Mouse (Mus musculus) liver, postnatal 0 days (tissue): ENCODE measurements around the gene Ric8a.

Experiments used
- CTCF ChIP-seq: sonication (generic); IDR thresholded peaks from 2 replicates; pipeline ENCODE4 v1.5.1; 2016; ENCODE audit warnings: antibody characterized with exemption, low read depth
- EP300 ChIP-seq: IDR thresholded peaks from 2 replicates; pipeline ENCODE4 v1.6.1; 2016; ENCODE audit warnings: antibody characterized with exemption, low read depth, mild to moderate bottlenecking

DNA sequence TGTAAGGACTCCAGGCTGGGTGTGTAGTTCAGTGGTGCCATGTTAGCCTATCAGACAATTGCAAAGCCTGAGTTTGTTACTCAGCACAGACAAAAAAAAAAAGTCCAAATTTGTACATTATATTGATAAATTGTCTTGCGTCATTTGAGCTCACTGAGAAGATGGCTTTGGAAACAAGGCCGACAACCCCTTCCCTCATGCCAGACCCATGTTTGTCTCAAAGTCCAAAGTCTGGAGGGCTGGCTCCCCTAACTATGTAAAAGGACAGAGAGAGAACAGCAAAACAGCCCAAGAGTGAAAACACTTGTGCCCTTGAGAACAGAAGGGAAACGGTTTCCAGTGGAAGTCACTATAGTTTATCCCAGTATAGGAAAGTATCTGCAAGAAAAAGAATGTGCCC lies 23.7 kb downstream of the Ric8a start:
- TF ChIP-seq CTCF: no peak
- peak; percentile 74 for TF ChIP-seq EP300
